21 mouse cellular contexts compared by ENCODE assay signal in the genomic region with DNA sequence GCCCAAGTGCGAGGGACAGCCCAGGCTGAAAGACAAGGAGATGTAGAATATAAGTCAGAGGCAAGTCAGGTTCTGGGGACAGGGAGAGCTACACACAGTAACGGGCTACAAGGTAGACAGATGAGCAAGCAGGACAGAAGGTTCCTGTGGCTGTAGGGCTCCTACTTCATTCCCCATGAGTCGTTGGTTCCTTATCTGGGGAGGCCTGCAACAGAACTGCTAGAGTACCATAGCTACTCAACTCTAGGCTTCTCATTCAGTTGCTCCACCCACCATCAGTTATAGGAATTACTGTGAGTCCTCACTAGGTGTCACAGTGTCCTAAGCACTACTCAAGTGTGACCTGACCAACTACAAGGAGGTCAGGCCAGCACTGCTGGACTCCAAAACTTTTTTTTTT. TPM values are rescaled to one million over a fixed set of nuclear protein-coding genes. Genes with fewer than 3 reads are reported as not detected.
DNase-seq lines count a peak whose midpoint lies in the region; ATAC-seq lines count a peak whose summit lies in the region.
"Had no signal": no experiment of that assay in that cellular context is flagged by ENCODE, and none has a peak within 500 bp of the region (broad histone marks: within the 10 kb centered on the region; RNA-seq: fewer than 3 reads in every experiment).

No protein-coding gene starts in this region.

- intact Hi-C loops in gastrocnemius, postnatal 14 days (cut with DNase I; ENCODE audit: low total_unique reads): no loop called here

- 21% methylated on average over 3 of the region's 3 CpGs for WGBS in liver, embryonic 13.5 days (ENCODE audit: insufficient replicate concordance)

- H3K36me3 ChIP-seq in liver, embryonic 13.5 days: no peaks in the 10 kb centered on the region
- H3K36me3 ChIP-seq: heart, embryonic 15.5 days; midbrain, embryonic 10.5 days; neural tube, embryonic 12.5 days had no signal

- peak overlapping the region; percentile 47 for H3K4me2 ChIP-seq in liver, embryonic 13.5 days
- H3K4me2 ChIP-seq: heart, embryonic 15.5 days; lung, embryonic 14.5 days; neural tube, embryonic 12.5 days had no signal

- peak overlapping the region; percentile 87 for H3K27ac ChIP-seq in liver, embryonic 13.5 days
- H3K27ac ChIP-seq: gastrocnemius, adult 2 months; heart, embryonic 15.5 days; hindbrain, postnatal 0 days; midbrain, embryonic 10.5 days; neural tube, embryonic 12.5 days had no signal

- ATAC-seq in liver, embryonic 13.5 days (ENCODE audit: low read depth): peak; percentile 93
- peak; percentile 94 for ATAC-seq in megakaryocyte-erythroid progenitor cell, adult 5-6 weeks (replicated peaks; ENCODE audit: low FRiP score, low TSS enrichment, poor library complexity, severe bottlenecking)
- ATAC-seq: forebrain, embryonic 16.5 days; hindbrain, postnatal 0 days had no signal

- no peaks in the 10 kb centered on the region for H3K9me3 ChIP-seq in liver, embryonic 13.5 days (replicated peaks)
- H3K9me3 ChIP-seq: heart, embryonic 15.5 days; midbrain, embryonic 10.5 days; neural tube, embryonic 12.5 days had no signal

- H3K4me1 ChIP-seq in liver, embryonic 13.5 days (replicated peaks): peaks cover 54% of the 10 kb centered on the region

- DNase-seq in lung, postnatal 25 days (ENCODE audit: low spot score): peak; percentile 28
- no peak for DNase-seq in lung, postnatal 14 days
- DNase-seq in c-Kit-positive CD71-positive TER-119-positive erythroid progenitor cells, embryonic 14.5 days (ENCODE audit: low spot score): peak; percentile 65
- DNase-seq in liver, embryonic 13.5 days: peak; percentile 29
- no peak for DNase-seq in gastrocnemius, postnatal 14 days
- DNase-seq in urinary bladder, adult 2 months (ENCODE audit: low spot score): no peak
- DNase-seq in frontal cortex, postnatal 25 days (ENCODE audit: low spot score in 2 of 2): no peak
- DNase-seq: adrenal gland, postnatal 36 days; cerebellum, postnatal 25 days; gastrocnemius, adult 2 months; heart, adult 18-20 months; kidney, adult 9 months; lung, embryonic 14.5 days; right cerebral cortex, postnatal 14 days; thymus, postnatal 14 days had no signal

- no peak overlapping the region for H3K4me3 ChIP-seq in liver, embryonic 13.5 days (replicated peaks)
- H3K4me3 ChIP-seq: gastrocnemius, adult 2 months; heart, embryonic 15.5 days; midbrain, embryonic 10.5 days; neural tube, embryonic 12.5 days had no signal

- H3K27me3 ChIP-seq in liver, embryonic 13.5 days: no peaks in the 10 kb centered on the region
- H3K27me3 ChIP-seq: heart, embryonic 15.5 days; neural tube, embryonic 12.5 days had no signal

- peak overlapping the region; percentile 50 for H3K9ac ChIP-seq in liver, embryonic 13.5 days
- H3K9ac ChIP-seq: heart, embryonic 15.5 days; lung, embryonic 14.5 days; neural tube, embryonic 12.5 days had no signal

RNA-seq across cellular contexts. Expression of gene Limk2, which starts 6.0 kb away (rescaled TPM):
- 8.7 TPM in 2 replicates for polyA plus RNA-seq in liver, embryonic 13.5 days (2015; fragmentation: Nextera tagmentation; extraction: Ambion mirVana)
- 23.6 and 24.4 TPM in 2 replicates for total RNA-seq in megakaryocyte-erythroid progenitor cell, adult 5-6 weeks (2014; fragmentation: Nextera tagmentation)
- 15.8 and 24.5 TPM in 2 replicates for total RNA-seq in megakaryocyte-erythroid progenitor cell, adult 5-6 weeks (2017)
- total RNA-seq in gastrocnemius, postnatal 14 days (2021): 10 to 100 TPM; 13.2 to 13.6 TPM
- 78.9 and 96.8 TPM in 2 replicates for polyA plus RNA-seq in urinary bladder, adult 2 months (2012; rRNA removed)

RNA-seq across cellular contexts. Expression of gene Rnf185, which starts 49.1 kb away (rescaled TPM):
- polyA plus RNA-seq in liver, embryonic 13.5 days (2015; fragmentation: Nextera tagmentation; extraction: Ambion mirVana): 7.3 and 9.1 TPM in 2 replicates
- 7.1 and 8.4 TPM in 2 replicates for total RNA-seq in megakaryocyte-erythroid progenitor cell, adult 5-6 weeks (2014; fragmentation: Nextera tagmentation)
- 3.0 and 4.6 TPM in 2 replicates for total RNA-seq in megakaryocyte-erythroid progenitor cell, adult 5-6 weeks (2017)
- 10 to 100 TPM; 16.5 to 17.2 TPM for total RNA-seq in gastrocnemius, postnatal 14 days (2021)
- polyA plus RNA-seq in urinary bladder, adult 2 months (2012; rRNA removed): 27.0 and 28.2 TPM in 2 replicates

Comparison
In these comparisons a context has a peak if more than half of its experiments do, and no peak if none do; other contexts are left out.
1. DNase-seq: peak in lung, postnatal 25 days (single experiment), c-Kit-positive CD71-positive TER-119-positive erythroid progenitor cells, embryonic 14.5 days (single experiment) and liver, embryonic 13.5 days (single experiment); none in lung, postnatal 14 days (single experiment), gastrocnemius, postnatal 14 days (single experiment), urinary bladder, adult 2 months (single experiment) and frontal cortex, postnatal 25 days (0 of 2).